Mouse (Mus musculus) heart, embryonic 14.5 days (tissue): ENCODE measurements around the gene Nrk. TPM values are rescaled to one million over a fixed set of nuclear protein-coding genes. Genes with fewer than 3 reads are reported as not detected.

Experiments used
- ATAC-seq: fragments of 200-750 bp; cut with Nextera tagmentation; 2 replicates; pipeline ENCODE4 v1.8.0; 2017; ENCODE audit warnings: low read depth, moderate TSS enrichment; ENCODE audit not compliant: insufficient number of reproducible peaks, insufficient read depth, low FRiP score
- H3K27ac ChIP-seq, 2 experiments: fragments of 200-500 bp in 1 of 2; fragments of 300-500 bp in 1 of 2; sonication (generic) in 1 of 2; replicated peaks in 1 of 2; 2 replicates each; pipeline ENCODE4 v1.5.1; 2012 to 2014; ENCODE audit warnings: low read depth in 2 of 2, low read length in 2 of 2, control low read depth in 1 of 2, mild to moderate bottlenecking in 1 of 2, mixed read lengths in 1 of 2; ENCODE audit not compliant: control insufficient read depth in 1 of 2, insufficient read depth in 1 of 2
- H3K27me3 ChIP-seq: fragments of 300-500 bp; sonication (generic); 2 replicates; pipeline ENCODE4 v1.6.1; 2014; ENCODE audit warnings: mild to moderate bottlenecking, low read length, control low read depth; ENCODE audit not compliant: control insufficient read depth, insufficient read depth
- H3K36me3 ChIP-seq: fragments of 300-500 bp; sonication (generic); 2 replicates; pipeline ENCODE4 v1.6.1; 2014; ENCODE audit warnings: mild to moderate bottlenecking, control low read depth, low read length, mixed read lengths; ENCODE audit not compliant: control insufficient read depth, insufficient read depth
- H3K4me1 ChIP-seq, 2 experiments: fragments of 200-500 bp in 1 of 2; fragments of 300-500 bp in 1 of 2; sonication (generic) in 1 of 2; 2 replicates each; pipeline ENCODE4 v1.6.1; 2012 to 2014; ENCODE audit warnings: low read length in 2 of 2, control low read depth in 1 of 2, mixed read lengths in 1 of 2; ENCODE audit not compliant: control insufficient read depth in 2 of 2, insufficient read depth in 2 of 2
- H3K4me2 ChIP-seq: fragments of 300-500 bp; sonication (generic); 2 replicates; pipeline ENCODE4 v1.6.1; 2014; ENCODE audit warnings: mild to moderate bottlenecking, low read length
- H3K4me3 ChIP-seq, 2 experiments: fragments of 200-500 bp in 1 of 2; fragments of 300-500 bp in 1 of 2; sonication (generic) in 1 of 2; 2 replicates each; pipeline ENCODE4 v1.5.1; 2012 to 2014; ENCODE audit warnings: low read length in 2 of 2, mild to moderate bottlenecking in 2 of 2, control low read depth in 1 of 2, low read depth in 1 of 2, moderate library complexity in 1 of 2; ENCODE audit not compliant: control insufficient read depth in 1 of 2, insufficient read depth in 1 of 2
- H3K9ac ChIP-seq: fragments of 300-500 bp; sonication (generic); 2 replicates; pipeline ENCODE4 v1.6.1; 2014; ENCODE audit warnings: mild to moderate bottlenecking, low read length
- H3K9me3 ChIP-seq: fragments of 300-500 bp; sonication (generic); 2 replicates; pipeline ENCODE4 v1.6.1; 2016; ENCODE audit warnings: low read length, control low read depth; ENCODE audit not compliant: control insufficient read depth
- WGBS: fragments of 180-500 bp; shearing (Covaris S2); extraction: QIAGEN DNeasy Blood & Tissue Kit; methylation state at CpG from one replicate; pipeline ENCODE4 v1.1.7; 2014; 5-methylcytosine and 5-hydroxymethylcytosine counted together
- polyA plus RNA-seq: library from polyadenylated mRNA; unstranded; fragments of >200 nt; fragmentation: Nextera tagmentation; extraction: Ambion mirVana; gene quantifications from 2 replicates; pipeline ENCODE4 v1.2.1, GENCODE M21; 2014

The Nrk gene
- polyA plus RNA-seq, 1 experiment from 2014 or later: 44.9 TPM

- Histone ChIP-seq H3K36me3 (no peaks in the 10 kb centered on the region), H3K4me2 (no peak overlapping the region), H3K9me3 (no peaks in the 10 kb centered on the region), H3K4me3 (no peak overlapping the region), H3K27me3 (no peaks in the 10 kb centered on the region), H3K4me1 (no peaks in the 10 kb centered on the region), H3K27ac (no peak overlapping the region), H3K9ac (no peak overlapping the region)
- 63% methylated on average over 1 of the region's 1 CpGs for WGBS
- ATAC-seq: no peak
These were observed 137.7 kb downstream of the Nrk start for GRCm38 (mm10) chrX:139051976-139052375.

GRCm38 (mm10) chrX:139053149-139053548 lies 138.9 kb downstream of the Nrk start:
- H3K36me3 ChIP-seq: no peaks in the 10 kb centered on the region
- no peaks in the 10 kb centered on the region for H3K27me3 ChIP-seq
- no peak overlapping the region for H3K27ac ChIP-seq
- no peak overlapping the region for H3K9ac ChIP-seq
- H3K9me3 ChIP-seq: no peaks in the 10 kb centered on the region
- 80% methylated on average over 1 of the region's 1 CpGs for whole genome bisulfite sequencing
- H3K4me1 ChIP-seq: no peaks in the 10 kb centered on the region
- ATAC-seq: no peak
- no peak overlapping the region for H3K4me2 ChIP-seq
- H3K4me3 ChIP-seq: no peak overlapping the region

Other genes starting within 250 kb of the Nrk start
- gene Serpina7, start 170.8 kb downstream of the Nrk start, polyA plus RNA-seq: not detected in 2 replicates
- gene 4930513O06Rik, start 171.8 kb downstream of the Nrk start, polyA plus RNA-seq: not detected in 2 replicates